Mouse (Mus musculus) CD4-positive, CD25-positive, alpha-beta regulatory T cell, adult 2 months (primary cell): ENCODE results near the gene Prkch.
A peak's percentile ranks its signal among the peaks of the same experiment; 100 is the strongest.

Source experiments
- DNase-seq: peaks from one replicate; pipeline ENCODE4 v3.0.0-alpha.2; 2012; ENCODE audit warnings: low read depth, low spot score

The Prkch gene

GRCm38 (mm10) chr12:73755646-73756045, 171.1 kb downstream of the Prkch start:
- peak; percentile 20 for DNase-seq

- DNase-seq: no peak
Measured at GRCm38 (mm10) chr12:73756527-73756926, 171.9 kb downstream of the Prkch start.

- DNase-seq: no peak
Measured at GRCm38 (mm10) chr12:73762001-73762400, 177.4 kb downstream of the Prkch start.

- DNase-seq: no peak
Measured at GRCm38 (mm10) chr12:73762762-73763161, 178.2 kb downstream of the Prkch start.

- DNase-seq: no peak
Measured at GRCm38 (mm10) chr12:73764649-73765525, 180.3 kb downstream of the Prkch start.

- no peak for DNase-seq
Measured at GRCm38 (mm10) chr12:73766152-73766551, 181.6 kb downstream of the Prkch start.

- no peak for DNase-seq
Measured at GRCm38 (mm10) chr12:73768788-73769187, 184.2 kb downstream of the Prkch start.

GRCm38 (mm10) chr12:73769536-73769935, 184.9 kb downstream of the Prkch start:
- no peak for DNase-seq

GRCm38 (mm10) chr12:73770771-73771170, 186.2 kb downstream of the Prkch start:
- no peak for DNase-seq

GRCm38 (mm10) chr12:73774793-73775385, 190.3 kb downstream of the Prkch start:
- no peak for DNase-seq

GRCm38 (mm10) chr12:73776401-73776945, 191.9 kb downstream of the Prkch start:
- no peak for DNase-seq

- no peak for DNase-seq
Measured at GRCm38 (mm10) chr12:73777673-73778072, 193.1 kb downstream of the Prkch start.

GRCm38 (mm10) chr12:73779332-73780231, 195.0 kb downstream of the Prkch start:
- DNase-seq: peak; percentile 42

GRCm38 (mm10) chr12:73781425-73782032, 196.9 kb downstream of the Prkch start:
- DNase-seq: no peak

GRCm38 (mm10) chr12:73786909-73787308, 202.3 kb downstream of the Prkch start:
- no peak for DNase-seq

GRCm38 (mm10) chr12:73788850-73789249, 204.3 kb downstream of the Prkch start:
- DNase-seq: no peak

- DNase-seq: no peak
Measured at GRCm38 (mm10) chr12:73790571-73791108, 206.0 kb downstream of the Prkch start.

- DNase-seq: no peak
Measured at GRCm38 (mm10) chr12:73793216-73793615, 208.6 kb downstream of the Prkch start.

GRCm38 (mm10) chr12:73793744-73794143, 209.1 kb downstream of the Prkch start:
- no peak for DNase-seq

- peak; percentile 69 for DNase-seq
Measured at GRCm38 (mm10) chr12:73794151-73794883, 209.7 kb downstream of the Prkch start.
